Comparison of ENCODE assay signal across 11 mouse cellular contexts in the genomic region with DNA sequence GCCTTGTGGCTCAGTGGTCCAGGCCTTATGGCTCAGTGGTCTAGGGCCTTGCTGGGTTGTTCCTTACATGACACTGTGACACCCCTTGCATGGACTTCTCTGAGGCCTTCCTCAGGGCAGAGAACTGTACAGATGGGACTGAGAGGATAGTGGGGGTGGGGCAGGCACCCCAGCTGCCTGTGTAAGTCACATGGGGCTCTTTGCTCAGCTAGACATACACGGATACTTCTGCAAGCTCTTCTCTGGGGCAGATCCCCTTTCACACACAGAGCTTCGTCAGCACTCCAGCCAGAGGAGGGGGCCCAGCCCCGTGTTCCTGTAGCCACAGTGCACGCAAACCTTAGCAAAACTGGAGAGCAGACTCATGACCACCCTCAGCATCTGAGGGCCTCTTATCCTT.
DNase-seq lines count a peak whose midpoint lies in the region; ATAC-seq and TF ChIP-seq lines count a peak whose summit lies in the region.
"Had no signal": no experiment of that assay in that cellular context is flagged by ENCODE, and none has a peak within 500 bp of the region (broad histone marks: within the 10 kb centered on the region; RNA-seq: fewer than 3 reads in every experiment).

No protein-coding gene starts in this region.

- H3K4me3 ChIP-seq in forebrain, postnatal 0 days (ENCODE audit: low read depth, low read length): no peak overlapping the region
- H3K4me3 ChIP-seq in forebrain, embryonic 13.5 days: no peak overlapping the region
- no peak overlapping the region for H3K4me3 ChIP-seq in midbrain, embryonic 11.5 days (ENCODE audit: low read depth, low read length)
- H3K4me3 ChIP-seq in midbrain, embryonic 14.5 days (replicated peaks; ENCODE audit: low read depth, low read length): no peak overlapping the region
- no peak overlapping the region for H3K4me3 ChIP-seq in hindbrain, embryonic 16.5 days (ENCODE audit: low read length)
- H3K4me3 ChIP-seq in stomach, embryonic 14.5 days (ENCODE audit: low read depth, low read length): no peak overlapping the region
- H3K4me3 ChIP-seq: neural tube, embryonic 12.5 days had no signal

- no peak overlapping the region for H3K9ac ChIP-seq in forebrain, postnatal 0 days
- no peak overlapping the region for H3K9ac ChIP-seq in forebrain, embryonic 13.5 days
- no peak overlapping the region for H3K9ac ChIP-seq in midbrain, embryonic 11.5 days (ENCODE audit: low read length)
- H3K9ac ChIP-seq in midbrain, embryonic 14.5 days (replicated peaks; ENCODE audit: low read length): no peak overlapping the region
- no peak overlapping the region for H3K9ac ChIP-seq in hindbrain, embryonic 16.5 days (ENCODE audit: low read depth, low read length)
- no peak overlapping the region for H3K9ac ChIP-seq in stomach, embryonic 14.5 days (replicated peaks; ENCODE audit: low read depth, low read length)
- H3K9ac ChIP-seq: neural tube, embryonic 12.5 days had no signal

- DNase-seq in forebrain, postnatal 0 days: no peak
- peak; percentile 44 for DNase-seq in midbrain, embryonic 11.5 days (ENCODE audit: low spot score, missing footprints)
- DNase-seq in midbrain, embryonic 14.5 days: no peak
- no peak for DNase-seq in embryo, embryonic 9.5 days (ENCODE audit: extremely low spot score)
- DNase-seq in Muller cell, postnatal 12 days (ENCODE audit: inconsistent ontology term): no peak
- DNase-seq: B cell, adult 2 months; thymus, adult 2 months had no signal

- no peaks in the 10 kb centered on the region for H3K4me1 ChIP-seq in forebrain, postnatal 0 days (ENCODE audit: insufficient read depth)
- peaks cover 10% of the 10 kb centered on the region; the same call in 1 of the 2 replicates for H3K4me1 ChIP-seq in forebrain, embryonic 13.5 days
- peaks cover 3% of the 10 kb centered on the region; the same call in 1 of the 2 replicates for H3K4me1 ChIP-seq in midbrain, embryonic 11.5 days (ENCODE audit: control insufficient read depth, insufficient read depth, low read length)
- H3K4me1 ChIP-seq in midbrain, embryonic 14.5 days (ENCODE audit: control insufficient read depth, insufficient read depth, low read length): no peaks in the 10 kb centered on the region
- H3K4me1 ChIP-seq in hindbrain, embryonic 16.5 days (ENCODE audit: control insufficient read depth, insufficient read depth, low read depth, low read length): peaks cover 3% of the 10 kb centered on the region; the same call in 1 of the 2 replicates
- peaks cover 23% of the 10 kb centered on the region for H3K4me1 ChIP-seq in stomach, embryonic 14.5 days (ENCODE audit: control insufficient read depth, insufficient read depth, low read length)

- ATAC-seq in forebrain, postnatal 0 days: no peak
- ATAC-seq in forebrain, embryonic 13.5 days: no peak
- no peak for ATAC-seq in midbrain, embryonic 11.5 days (ENCODE audit: low FRiP score)
- ATAC-seq in midbrain, embryonic 14.5 days (ENCODE audit: low FRiP score, low TSS enrichment): no peak
- ATAC-seq in hindbrain, embryonic 16.5 days: no peak
- ATAC-seq in stomach, embryonic 14.5 days (ENCODE audit: insufficient number of reproducible peaks, insufficient read depth, low FRiP score, low read depth): no peak

- H3K27ac ChIP-seq in forebrain, postnatal 0 days (ENCODE audit: low read depth, low read length): 0 out of 2 replicates have a peak overlapping the region, but pooled peaks have one; percentile 4
- no peak overlapping the region for H3K27ac ChIP-seq in forebrain, embryonic 13.5 days
- H3K27ac ChIP-seq in midbrain, embryonic 11.5 days (ENCODE audit: low read depth, low read length): no peak overlapping the region
- no peak overlapping the region for H3K27ac ChIP-seq in midbrain, embryonic 14.5 days (replicated peaks; ENCODE audit: low read depth, low read length)
- H3K27ac ChIP-seq in hindbrain, embryonic 16.5 days (ENCODE audit: low read depth, low read length): peak overlapping the region; percentile 26; the same call in 1 of the 2 replicates
- H3K27ac ChIP-seq in stomach, embryonic 14.5 days (ENCODE audit: low read length): peak overlapping the region; percentile 70; the same call in 1 of the 2 replicates
- H3K27ac ChIP-seq: neural tube, embryonic 12.5 days had no signal

- no peaks in the 10 kb centered on the region for H3K9me3 ChIP-seq in forebrain, postnatal 0 days (ENCODE audit: low read length)
- no peaks in the 10 kb centered on the region for H3K9me3 ChIP-seq in forebrain, embryonic 13.5 days (replicated peaks)
- no peaks in the 10 kb centered on the region for H3K9me3 ChIP-seq in midbrain, embryonic 11.5 days (ENCODE audit: control insufficient read depth, low read length)
- H3K9me3 ChIP-seq in midbrain, embryonic 14.5 days (ENCODE audit: control insufficient read depth, low read length): no peaks in the 10 kb centered on the region
- H3K9me3 ChIP-seq in hindbrain, embryonic 16.5 days (ENCODE audit: control insufficient read depth, low read length): no peaks in the 10 kb centered on the region
- no peaks in the 10 kb centered on the region for H3K9me3 ChIP-seq in stomach, embryonic 14.5 days (ENCODE audit: control insufficient read depth, low read depth, low read length)
- H3K9me3 ChIP-seq: neural tube, embryonic 12.5 days had no signal

- H3K27me3 ChIP-seq in forebrain, postnatal 0 days (ENCODE audit: insufficient read depth, low read length): no peaks in the 10 kb centered on the region
- H3K27me3 ChIP-seq in forebrain, embryonic 13.5 days: no peaks in the 10 kb centered on the region
- H3K27me3 ChIP-seq in midbrain, embryonic 11.5 days (ENCODE audit: control insufficient read depth, insufficient read depth, low read length): no peaks in the 10 kb centered on the region
- no peaks in the 10 kb centered on the region for H3K27me3 ChIP-seq in midbrain, embryonic 14.5 days (ENCODE audit: control insufficient read depth, insufficient read depth, low read length)
- no peaks in the 10 kb centered on the region for H3K27me3 ChIP-seq in hindbrain, embryonic 16.5 days (replicated peaks; ENCODE audit: control insufficient read depth, insufficient read depth, low read length)
- H3K27me3 ChIP-seq in stomach, embryonic 14.5 days (ENCODE audit: control insufficient read depth, insufficient read depth, low read length): no peaks in the 10 kb centered on the region
- H3K27me3 ChIP-seq: neural tube, embryonic 12.5 days had no signal

- H3K4me2 ChIP-seq in forebrain, postnatal 0 days (ENCODE audit: low read depth): no peak overlapping the region
- no peak overlapping the region for H3K4me2 ChIP-seq in forebrain, embryonic 13.5 days
- no peak overlapping the region for H3K4me2 ChIP-seq in midbrain, embryonic 11.5 days
- no peak overlapping the region for H3K4me2 ChIP-seq in midbrain, embryonic 14.5 days (ENCODE audit: low read length)
- no peak overlapping the region for H3K4me2 ChIP-seq in hindbrain, embryonic 16.5 days (ENCODE audit: low read length)
- H3K4me2 ChIP-seq in stomach, embryonic 14.5 days (replicated peaks; ENCODE audit: low read depth, low read length): no peak overlapping the region
- H3K4me2 ChIP-seq: neural tube, embryonic 12.5 days had no signal

- TF ChIP-seq CTCF in forebrain, postnatal 0 days (IDR thresholded peaks at IDR 0.05; ENCODE audit: low read depth): no peak

- H3K36me3 ChIP-seq in forebrain, postnatal 0 days (ENCODE audit: insufficient read depth): no peaks in the 10 kb centered on the region
- no peaks in the 10 kb centered on the region for H3K36me3 ChIP-seq in forebrain, embryonic 13.5 days (ENCODE audit: poor library complexity, severe bottlenecking)
- no peaks in the 10 kb centered on the region for H3K36me3 ChIP-seq in midbrain, embryonic 11.5 days (ENCODE audit: control insufficient read depth, insufficient read depth, low read length)
- no peaks in the 10 kb centered on the region for H3K36me3 ChIP-seq in midbrain, embryonic 14.5 days (ENCODE audit: control insufficient read depth, insufficient read depth, low read length)
- H3K36me3 ChIP-seq in hindbrain, embryonic 16.5 days (ENCODE audit: control insufficient read depth, insufficient read depth, low read length): no peaks in the 10 kb centered on the region
- H3K36me3 ChIP-seq in stomach, embryonic 14.5 days (ENCODE audit: control insufficient read depth, insufficient read depth, low read length): no peaks in the 10 kb centered on the region
- H3K36me3 ChIP-seq: neural tube, embryonic 12.5 days had no signal

- WGBS in forebrain, postnatal 0 days: 54% methylated on average over 4 of the region's 4 CpGs
- WGBS in forebrain, embryonic 13.5 days: 56% methylated on average over 4 of the region's 4 CpGs
- WGBS in midbrain, embryonic 11.5 days: 62% methylated on average over 4 of the region's 4 CpGs
- WGBS in midbrain, embryonic 14.5 days: 49% methylated on average over 4 of the region's 4 CpGs
- 54% methylated on average over 4 of the region's 4 CpGs for WGBS in hindbrain, embryonic 16.5 days
- 22% methylated on average over 4 of the region's 4 CpGs for WGBS in stomach, embryonic 14.5 days

Comparison
In these comparisons a context has a peak if more than half of its experiments do, and no peak if none do; other contexts are left out.
1. H3K27ac ChIP-seq: peak in forebrain, postnatal 0 days (single experiment), hindbrain, embryonic 16.5 days (single experiment) and stomach, embryonic 14.5 days (single experiment); none in forebrain, embryonic 13.5 days (single experiment), midbrain, embryonic 11.5 days (single experiment) and midbrain, embryonic 14.5 days (single experiment).